Mouse (Mus musculus) hindbrain, embryonic 11.5 days (tissue): ENCODE measurements at regions not wholly inside any gene's neighbourhood (a gene's known extent, or its start where the extent isn't known, plus 50 kb on each side); places are given as distances from the start of the nearest gene placed in this dataset.
A peak's percentile ranks its signal among the peaks of the same experiment; 100 is the strongest.

Experiments used
- ATAC-seq: fragments of 200-750 bp; cut with Nextera tagmentation; 2 replicates; pipeline ENCODE4 v1.8.0; 2017; ENCODE audit warnings: mild to moderate bottlenecking, moderate TSS enrichment, moderate library complexity; ENCODE audit not compliant: low FRiP score
- DNase-seq: peaks from one replicate; pipeline ENCODE4 v3.0.0-alpha.2; 2015; ENCODE audit warnings: low spot score
- H3K27ac ChIP-seq: fragments of 300-500 bp; sonication (generic); 2 replicates; pipeline ENCODE4 v1.5.1; 2014; ENCODE audit warnings: mild to moderate bottlenecking, low read depth, low read length
- H3K27me3 ChIP-seq: fragments of 300-500 bp; sonication (generic); 2 replicates; pipeline ENCODE4 v1.6.1; 2014; ENCODE audit warnings: mild to moderate bottlenecking, low read length, moderate library complexity, mixed read lengths; ENCODE audit not compliant: control insufficient read depth, insufficient read depth
- H3K36me3 ChIP-seq: fragments of 300-500 bp; sonication (generic); 2 replicates; pipeline ENCODE4 v1.6.1; 2014; ENCODE audit warnings: mild to moderate bottlenecking, low read length, moderate library complexity, mixed read lengths; ENCODE audit not compliant: control insufficient read depth, insufficient read depth
- H3K4me1 ChIP-seq: fragments of 300-500 bp; sonication (generic); replicated peaks from 2 replicates; pipeline ENCODE4 v1.6.1; 2014; ENCODE audit warnings: low read length, mixed read lengths; ENCODE audit not compliant: control insufficient read depth, insufficient read depth
- H3K4me2 ChIP-seq: fragments of 300-500 bp; sonication (generic); replicated peaks from 2 replicates; pipeline ENCODE4 v1.6.1; 2014; ENCODE audit warnings: mild to moderate bottlenecking, low read depth, low read length
- H3K4me3 ChIP-seq: fragments of 300-500 bp; sonication (generic); 2 replicates; pipeline ENCODE4 v1.5.1; 2014; ENCODE audit warnings: low read depth, low read length
- H3K9ac ChIP-seq: fragments of 300-500 bp; sonication (generic); 2 replicates; pipeline ENCODE4 v1.6.1; 2014; ENCODE audit warnings: low read depth, low read length
- H3K9me3 ChIP-seq: fragments of 300-500 bp; sonication (generic); 2 replicates; pipeline ENCODE4 v1.6.1; 2016; ENCODE audit warnings: low read length; ENCODE audit not compliant: control insufficient read depth
- WGBS: fragments of 180-500 bp; shearing (Covaris S2); extraction: QIAGEN DNeasy Blood & Tissue Kit; methylation state at CpG from one replicate; pipeline ENCODE4 v1.1.7; 2014; 5-methylcytosine and 5-hydroxymethylcytosine counted together

DNA sequence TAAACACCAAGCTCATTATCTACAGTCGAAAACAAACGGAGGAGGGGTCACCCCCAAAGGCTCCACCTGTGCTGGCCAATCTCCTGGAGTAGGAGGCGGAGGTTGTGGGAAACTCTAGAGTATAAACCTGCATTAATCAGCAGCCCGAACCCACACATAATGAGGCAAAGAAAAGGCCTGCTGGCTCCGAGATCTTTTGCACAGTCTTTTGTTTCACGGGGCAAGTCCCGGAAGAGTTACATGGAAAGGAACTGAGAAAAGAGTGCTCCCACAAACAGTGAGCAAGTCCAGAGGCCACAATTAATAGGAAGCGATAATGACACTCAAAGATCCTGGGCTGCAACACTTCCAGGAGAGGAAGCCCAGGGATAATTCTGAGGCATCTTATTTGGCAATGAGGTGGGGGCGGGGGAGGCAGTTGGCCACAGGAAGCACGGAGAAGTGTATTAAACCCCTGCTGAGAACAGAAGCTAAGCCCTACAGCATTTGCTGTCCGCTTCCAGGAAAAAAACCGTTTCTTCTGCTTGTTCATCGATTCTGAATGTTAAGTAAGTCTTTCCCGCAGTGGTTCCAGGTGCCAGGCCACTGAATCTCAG lies 59.1 kb upstream of the Mamdc2 start:
- Histone ChIP-seq H3K36me3 (no peaks in the 10 kb centered on the region), H3K9ac (peak overlapping the region; percentile 46; the same call in 1 of the 2 replicates), H3K9me3 (no peaks in the 10 kb centered on the region), H3K4me1 (no peaks in the 10 kb centered on the region; the same call in 1 of the 2 replicates), H3K4me2 (peak overlapping the region; percentile 6; the same call in 1 of the 2 replicates), H3K4me3 (no peak overlapping the region), H3K27ac (no peak overlapping the region; the same call in 1 of the 2 replicates), H3K27me3 (no peaks in the 10 kb centered on the region)
- WGBS = 16% methylated on average over 14 of the region's 14 CpGs
- peak; percentile 38 for DNase-seq
- no peak; the same call in 1 of the 2 replicates for ATAC-seq
